Mouse (Mus musculus) common myeloid progenitor, adult 5-6 weeks (primary cell): ENCODE measurements around the gene Tmem108. TPM values are rescaled to one million over a fixed set of nuclear protein-coding genes. Genes with fewer than 3 reads are reported as not detected.

ENCODE experiments used
- ATAC-seq: replicated peaks from 2 replicates; pipeline ENCODE4 v1.8.0; 2016; ENCODE audit warnings: low read depth, mild to moderate bottlenecking, moderate TSS enrichment, inconsistent platforms; ENCODE audit not compliant: poor library complexity, severe bottlenecking
- total RNA-seq: library from RNA; stranded (forward); fragments of 200-1000, 187-1606 nt; gene quantifications from 2 replicates; pipeline ENCODE4 v1.2.3, GENCODE M21; 2017

Gene Tmem108
- total RNA-seq, 1 experiment from 2014 or later = not detected

DNA sequence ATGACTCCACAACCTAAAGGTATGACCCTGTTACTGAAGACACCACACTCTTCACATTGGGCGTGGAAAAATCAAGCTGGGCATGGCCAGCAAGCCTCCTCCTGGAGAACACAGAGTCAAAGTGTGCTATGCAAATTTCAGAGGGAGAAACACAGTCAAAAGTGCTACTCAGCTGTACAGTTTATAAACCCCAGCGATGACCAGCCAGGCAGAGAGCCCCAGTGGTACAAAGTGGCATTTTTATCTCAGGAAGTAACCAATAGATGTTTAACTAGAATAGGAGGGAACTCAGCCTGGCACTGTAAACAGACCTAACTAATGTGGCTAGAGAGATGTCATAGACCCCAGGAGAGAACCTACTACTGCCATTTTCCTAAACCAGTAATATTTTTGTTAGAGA is 115.0 kb downstream of the Tmem108 start:
- ATAC-seq = no peak

DNA sequence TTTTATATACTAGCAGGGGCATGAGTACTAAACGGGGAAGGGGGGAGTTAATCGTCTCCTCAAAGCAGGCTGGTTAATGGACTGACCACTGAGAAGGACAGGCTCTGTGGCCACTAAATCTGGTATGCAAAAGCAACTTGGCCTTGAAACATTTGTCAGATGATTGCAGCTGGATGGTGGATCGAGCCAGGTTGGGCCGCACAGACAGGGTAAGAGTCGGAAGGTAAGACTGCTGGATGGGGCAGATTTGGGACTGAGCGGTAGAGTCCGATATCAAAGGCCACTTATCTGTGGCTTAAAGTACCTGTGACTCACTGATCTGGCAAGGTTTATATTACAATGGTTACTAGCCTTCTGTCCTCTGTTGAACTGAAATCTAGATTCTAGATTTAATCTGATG is 115.9 kb downstream of the Tmem108 start:
- ATAC-seq = no peak

DNA sequence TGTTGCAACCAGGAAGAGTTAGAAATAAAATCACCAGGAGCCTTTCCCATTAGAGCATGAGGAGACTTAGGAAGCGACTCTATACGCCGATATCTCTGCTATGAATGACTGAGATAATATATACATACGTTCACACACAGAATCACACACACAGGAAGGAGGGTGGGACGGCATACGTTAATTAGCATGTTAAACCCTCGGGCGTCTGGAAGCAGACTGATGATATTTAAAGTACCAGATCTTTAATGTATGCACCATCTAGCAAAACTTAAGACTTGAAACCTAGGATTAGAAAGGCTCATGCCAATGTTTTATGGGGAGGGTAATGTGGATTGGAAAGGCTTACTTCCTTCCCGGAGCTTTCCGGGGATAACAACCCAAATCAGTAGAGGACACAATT is 119.3 kb downstream of the Tmem108 start:
- no peak for ATAC-seq

DNA sequence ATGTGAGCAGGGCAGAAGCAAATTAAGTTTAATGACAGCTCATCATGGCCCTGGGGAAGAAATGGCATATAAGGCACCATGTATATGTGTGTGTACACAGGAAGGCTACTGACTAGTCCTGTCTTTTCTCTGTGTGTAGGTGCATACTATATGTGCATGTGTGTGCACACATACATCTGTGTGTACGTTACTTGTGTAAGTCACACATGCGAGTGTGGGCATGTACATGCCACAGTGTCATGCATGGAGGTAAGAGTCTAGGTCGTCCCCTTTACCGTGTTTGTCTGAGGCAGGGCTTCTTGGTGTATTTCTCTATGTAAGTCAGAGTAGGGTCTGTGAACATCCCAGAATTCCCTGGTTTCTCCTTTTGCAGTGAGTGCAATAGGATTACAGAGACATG is 120.3 kb downstream of the Tmem108 start:
- ATAC-seq = no peak

DNA sequence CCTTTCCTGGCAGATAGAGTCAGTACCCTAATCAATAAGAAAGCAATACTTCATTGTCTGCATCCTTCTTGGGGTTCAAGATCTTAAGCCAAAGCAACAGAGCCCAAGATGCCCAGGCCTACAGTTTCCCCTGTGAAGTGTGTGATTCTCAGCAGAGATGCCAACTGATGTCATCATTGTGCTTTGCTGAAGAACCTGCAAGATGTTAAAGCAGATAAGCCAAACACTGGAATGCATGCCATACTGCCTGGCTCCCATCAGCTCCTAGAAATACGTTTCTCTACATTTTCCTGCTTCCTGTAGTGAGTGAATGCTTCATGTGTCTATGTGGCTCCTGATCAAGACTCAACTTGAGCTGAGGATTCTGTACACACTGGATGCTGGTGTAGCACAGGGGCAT is 122.2 kb downstream of the Tmem108 start:
- ATAC-seq = no peak

DNA sequence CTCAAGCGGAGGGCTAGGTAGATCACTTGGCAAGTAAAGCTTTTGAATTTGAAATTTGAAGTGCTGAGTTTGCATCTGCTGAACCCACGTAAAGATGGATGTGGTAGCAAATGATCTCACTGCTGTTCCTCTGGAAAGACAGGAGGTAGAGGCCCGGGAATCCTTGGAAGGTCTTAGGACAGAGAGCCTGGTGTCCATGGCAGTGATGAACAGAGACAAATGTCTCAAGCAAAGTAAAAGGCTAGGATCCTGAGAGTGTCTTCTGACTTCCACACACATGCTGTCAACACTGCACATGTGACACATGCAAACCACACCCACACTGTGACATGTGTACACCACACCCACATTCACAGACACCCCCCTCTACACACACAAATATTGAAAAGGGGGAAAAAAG is 124.2 kb downstream of the Tmem108 start:
- no peak for ATAC-seq

DNA sequence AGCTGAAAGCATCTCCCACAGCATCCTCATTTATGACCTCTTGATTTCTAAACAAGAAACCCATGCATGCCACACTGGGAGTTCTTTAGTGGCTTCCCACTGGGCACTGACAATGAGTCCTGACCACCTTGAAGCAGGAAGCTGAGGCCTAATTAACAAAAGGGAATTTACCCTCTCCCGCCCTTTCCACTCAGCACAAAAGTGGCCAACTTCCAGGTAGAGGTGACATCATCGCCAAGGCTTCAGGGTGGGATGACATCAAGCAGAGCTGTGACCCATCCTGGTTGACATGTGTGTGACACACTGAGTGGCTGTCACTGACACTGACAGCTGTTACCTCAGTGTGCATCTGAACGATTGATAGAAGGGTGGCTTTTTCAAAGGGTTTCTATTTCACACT is 124.8 kb downstream of the Tmem108 start:
- no peak for ATAC-seq

DNA sequence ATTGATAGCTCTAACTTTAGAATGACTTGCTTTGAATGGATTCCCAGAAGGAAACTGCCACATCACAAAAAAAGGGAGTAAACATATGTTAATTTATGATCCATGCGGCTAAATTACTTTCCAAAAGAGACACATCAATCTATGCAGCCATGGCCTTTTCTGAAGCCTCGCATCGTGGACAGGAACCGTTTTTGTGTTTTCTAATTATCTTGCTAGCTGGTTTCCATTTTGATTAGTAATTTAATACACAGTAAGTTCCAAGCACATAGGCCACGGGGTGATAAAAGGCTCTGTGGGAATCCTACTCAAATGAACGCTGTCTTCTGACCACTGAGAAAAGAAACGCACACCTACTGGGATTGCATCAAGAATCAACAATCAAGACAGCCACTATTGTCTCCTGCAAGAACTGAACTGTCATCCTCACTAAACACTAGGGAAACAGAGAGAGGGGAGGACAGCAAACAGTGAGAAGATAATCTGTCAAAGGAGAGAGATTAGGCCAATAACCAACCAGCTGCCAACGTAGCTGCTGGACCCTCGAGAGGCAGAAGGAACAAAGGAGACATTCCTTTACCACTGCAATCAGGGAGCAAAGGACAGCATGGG is 132.7 kb downstream of the Tmem108 start:
- no peak for ATAC-seq

DNA sequence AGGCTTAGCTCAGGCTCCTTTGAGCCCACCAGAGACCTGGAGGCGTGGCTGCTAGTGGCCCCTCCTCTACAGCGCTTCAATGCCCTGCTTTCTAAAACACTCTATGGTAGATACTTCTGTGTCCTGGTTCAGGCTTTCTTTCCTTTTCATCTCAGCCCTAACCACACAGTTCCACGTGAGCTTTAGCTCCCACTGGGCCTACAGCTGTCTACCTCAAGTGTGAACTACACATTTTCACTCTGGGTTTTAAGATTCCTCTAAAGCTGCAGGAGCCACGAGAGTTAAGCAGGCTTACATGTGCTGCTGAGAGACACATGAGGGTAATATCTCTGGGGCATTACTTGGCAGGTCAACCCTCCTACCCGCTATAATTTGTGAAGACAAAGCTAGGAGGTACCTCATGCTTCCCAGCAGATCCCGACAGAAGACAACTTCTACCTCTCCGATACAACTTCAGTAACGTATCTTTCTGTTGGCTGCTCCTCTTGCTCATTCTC is 134.2 kb downstream of the Tmem108 start:
- no peak for ATAC-seq

DNA sequence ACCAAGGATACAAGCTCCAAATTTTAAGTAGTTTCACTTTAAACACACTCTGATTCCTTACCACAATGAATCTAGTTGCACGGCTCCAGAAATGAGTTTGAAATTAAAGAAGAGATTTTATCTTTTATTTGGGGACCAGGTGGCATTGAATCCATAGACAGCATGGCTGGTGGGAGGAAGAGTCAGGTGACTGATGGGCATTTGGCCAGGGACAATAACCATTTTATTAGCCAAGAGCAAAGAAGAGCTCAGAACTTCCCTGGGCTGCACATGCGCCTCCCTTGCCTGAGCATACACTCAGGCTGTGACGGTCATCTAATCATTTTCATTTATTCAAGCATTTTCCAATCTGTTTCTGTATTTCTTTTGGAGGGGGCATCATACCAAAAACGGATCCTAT is 135.5 kb downstream of the Tmem108 start:
- ATAC-seq = no peak

DNA sequence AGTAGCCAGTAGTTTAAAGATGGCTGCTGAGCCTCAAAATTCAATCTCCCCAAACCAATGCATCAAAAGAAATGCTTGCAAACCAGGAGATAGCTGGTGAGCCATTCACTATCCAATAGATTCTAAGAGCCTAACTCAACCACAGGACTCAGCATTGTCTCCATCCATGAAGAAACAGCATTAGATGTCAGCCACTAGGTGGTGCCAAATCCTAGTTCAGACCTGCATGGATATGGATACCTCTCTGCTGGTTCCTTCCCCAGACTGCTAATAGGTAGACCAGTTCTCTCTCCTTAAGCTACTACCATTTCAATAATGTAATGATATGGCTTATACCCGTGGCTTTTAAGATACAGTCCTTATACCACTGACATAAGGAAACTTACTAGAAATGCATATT is 137.0 kb downstream of the Tmem108 start:
- peak; percentile 87 for ATAC-seq

DNA sequence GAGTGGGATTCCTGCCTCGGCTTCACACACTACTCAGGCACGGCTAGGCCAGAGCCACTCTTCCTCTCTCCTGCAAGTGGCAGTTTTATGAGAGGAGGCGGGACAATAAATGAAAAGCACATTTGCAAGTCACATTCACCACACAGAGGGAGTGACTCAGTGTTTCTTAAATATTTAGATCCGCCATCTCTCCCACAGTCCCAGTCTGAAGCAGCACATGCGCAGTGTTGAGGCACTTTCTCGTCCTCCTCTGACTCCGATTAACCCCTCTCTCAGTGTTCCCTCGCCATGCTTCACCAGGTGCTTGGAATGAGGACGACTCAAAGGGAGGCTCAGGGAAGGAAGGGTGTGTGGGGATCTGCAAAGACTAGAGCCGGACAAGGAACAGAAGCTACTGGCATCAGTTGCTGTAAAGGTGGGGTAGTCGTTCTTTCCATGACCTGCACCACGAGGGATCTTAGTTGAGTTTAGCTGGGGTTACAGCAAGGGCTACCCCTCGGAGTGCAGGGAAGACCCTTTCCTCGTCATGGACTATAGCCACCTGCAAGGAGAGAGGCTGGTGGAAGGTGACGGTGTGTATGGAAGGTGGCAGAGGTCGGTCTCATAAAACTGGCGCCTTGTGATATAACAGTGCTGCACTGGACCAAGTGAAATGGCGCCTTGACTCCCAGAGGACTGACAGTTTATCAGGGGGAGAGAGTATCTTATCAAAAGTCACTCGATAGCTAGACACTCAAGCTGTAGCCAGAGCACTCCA is 137.9 kb downstream of the Tmem108 start:
- no peak for ATAC-seq

DNA sequence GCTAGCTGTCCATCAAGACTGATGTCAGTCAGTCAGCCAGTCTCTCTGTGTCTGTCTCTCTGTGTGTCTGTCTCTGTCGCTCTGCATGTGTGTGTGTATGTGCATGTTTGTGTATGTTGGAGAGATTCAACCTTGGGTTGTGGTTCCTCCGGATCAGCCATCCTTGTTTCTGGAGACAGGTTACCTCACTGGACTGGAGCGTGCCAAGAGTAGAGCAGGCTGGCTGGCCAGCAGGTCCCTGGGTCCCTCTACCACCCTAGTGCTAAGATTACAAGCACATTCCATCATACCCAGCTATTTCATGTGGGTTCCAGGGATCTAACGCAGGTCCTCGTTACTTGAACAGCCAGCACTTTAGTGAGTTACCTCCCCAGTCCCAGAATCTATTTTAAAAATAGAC is 138.6 kb downstream of the Tmem108 start:
- ATAC-seq = no peak

DNA sequence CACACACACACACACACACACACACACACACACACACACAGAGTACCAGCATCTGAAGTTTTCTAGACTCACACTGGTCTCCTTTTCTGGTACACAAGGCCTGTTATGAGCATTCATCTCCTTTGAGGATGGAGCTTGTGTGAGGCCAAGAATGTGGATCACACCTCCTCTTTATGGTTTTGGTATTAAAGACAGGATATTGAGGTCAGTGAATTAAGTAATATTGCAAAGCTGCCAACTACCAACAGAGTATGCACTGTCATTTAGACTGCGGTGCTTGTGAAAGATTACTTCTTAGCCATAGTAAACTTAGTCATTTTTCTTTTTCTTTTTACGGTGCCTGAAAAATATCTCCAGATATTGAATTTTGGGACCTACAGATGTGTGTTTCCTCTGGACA is 139.8 kb downstream of the Tmem108 start:
- 0 out of 2 replicates have a peak, but pooled peaks have one; percentile 22 for ATAC-seq

DNA sequence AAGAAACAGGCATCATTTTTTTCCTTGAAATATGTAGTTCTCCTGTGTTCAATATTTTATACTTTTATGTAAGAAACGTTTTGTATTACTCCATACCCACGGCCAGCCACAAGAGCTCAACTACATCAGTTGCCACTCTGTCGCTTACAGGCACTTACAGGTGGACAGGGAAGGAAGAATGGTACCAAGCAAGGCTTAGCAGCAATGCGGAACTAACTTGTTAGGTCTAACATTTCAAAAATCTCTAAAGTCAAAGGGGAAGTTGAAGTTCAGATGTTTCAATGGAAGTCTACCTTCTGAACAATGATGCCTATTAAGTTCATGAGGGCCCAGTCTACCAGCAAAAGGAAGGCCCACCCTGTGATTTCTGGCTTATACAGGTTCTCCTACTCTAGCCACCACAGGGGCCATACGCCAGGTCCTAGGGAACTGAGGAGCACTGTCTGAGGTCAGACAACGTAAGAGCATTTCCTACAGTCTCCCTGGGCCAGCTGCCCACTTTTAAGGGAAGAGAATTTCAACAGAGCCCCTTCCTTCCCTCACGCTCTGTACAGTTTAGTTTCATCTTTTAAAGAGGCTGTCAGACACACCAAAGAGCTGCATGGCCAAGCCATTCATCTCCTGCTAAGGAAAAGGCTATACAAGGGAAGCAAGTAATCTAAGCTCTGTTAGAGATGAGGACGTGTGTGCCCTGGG is 141.0 kb downstream of the Tmem108 start:
- peak; percentile 53; the same call in 1 of the 2 replicates for ATAC-seq

DNA sequence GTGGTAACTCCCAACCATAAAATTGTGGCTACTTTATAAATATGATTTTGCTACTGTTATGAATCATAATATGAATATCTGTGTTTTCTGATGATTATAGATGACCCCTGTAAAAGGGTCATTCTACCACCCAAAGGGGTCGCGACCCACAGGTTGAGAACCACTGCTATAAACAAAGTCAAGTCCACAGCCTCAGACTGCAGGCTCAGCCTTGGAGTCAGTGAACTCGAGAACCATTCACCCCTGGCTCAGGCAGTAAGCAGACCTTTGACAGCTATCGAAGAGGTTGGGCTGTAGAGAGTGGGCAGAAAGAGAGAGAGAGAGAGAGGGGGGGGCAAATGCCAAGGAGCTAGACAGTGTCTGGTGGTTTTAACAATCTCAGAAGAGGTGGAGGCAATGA is 147.4 kb downstream of the Tmem108 start:
- ATAC-seq = no peak

DNA sequence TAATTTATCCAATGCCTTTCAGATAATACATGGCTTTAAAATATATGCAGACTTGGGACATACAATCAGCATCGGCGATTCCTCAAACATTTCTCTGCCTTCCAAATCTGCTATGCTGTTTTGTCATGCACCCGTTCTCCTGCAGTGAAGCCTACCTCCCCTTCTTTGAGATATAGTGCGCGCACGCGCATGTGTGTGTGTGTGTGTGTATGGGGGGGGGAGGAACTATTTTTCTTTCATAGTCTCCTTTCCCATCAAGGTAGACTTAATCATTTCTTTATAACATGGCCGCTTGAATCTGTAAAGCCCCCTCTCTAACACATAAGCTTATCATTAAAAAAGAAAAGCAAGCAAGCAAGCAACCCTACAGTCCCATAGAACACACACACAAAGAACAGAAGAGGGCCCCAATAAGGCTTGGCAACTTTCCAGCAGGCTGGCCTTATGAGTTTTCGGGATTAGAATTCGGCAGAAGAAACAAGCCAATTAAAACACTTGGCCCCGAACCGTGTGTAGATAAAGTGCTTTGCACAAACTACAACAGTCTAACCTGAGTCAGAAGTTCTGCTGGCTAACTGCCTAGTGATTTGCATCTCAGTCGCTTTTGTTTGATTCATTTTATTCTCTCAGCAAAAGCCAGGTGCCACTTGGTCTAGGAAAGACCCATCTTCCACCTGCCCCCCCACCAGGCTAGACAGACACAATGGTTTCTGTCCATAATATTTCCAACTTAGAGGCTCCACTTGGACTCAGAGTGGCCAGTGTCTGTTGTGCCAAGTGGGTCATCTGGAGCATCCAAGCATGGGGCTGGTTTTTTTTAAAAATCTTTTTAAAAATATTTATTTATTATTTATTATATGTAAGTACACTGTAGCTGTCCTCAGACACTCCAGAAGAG is 153.2 kb downstream of the Tmem108 start:
- ATAC-seq = no peak

DNA sequence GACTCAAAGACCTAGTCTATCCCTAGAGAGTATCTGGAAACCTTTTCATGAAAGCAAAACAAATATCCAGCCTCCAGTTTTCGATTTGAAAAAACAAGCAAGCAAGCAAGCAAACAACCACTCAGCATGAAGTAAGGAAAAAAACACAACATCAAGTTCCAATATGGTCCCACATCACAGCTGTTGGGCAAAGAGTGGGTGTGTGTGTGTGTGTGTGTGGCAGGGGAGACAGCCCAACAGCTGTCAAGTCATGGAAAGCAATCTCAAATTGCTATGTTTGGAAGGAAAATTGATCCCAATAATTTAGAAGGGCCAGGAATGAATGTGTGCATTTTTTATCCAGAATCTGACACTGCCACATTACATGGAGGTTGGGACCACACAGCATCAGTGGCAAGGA is 155.6 kb downstream of the Tmem108 start:
- ATAC-seq = no peak

DNA sequence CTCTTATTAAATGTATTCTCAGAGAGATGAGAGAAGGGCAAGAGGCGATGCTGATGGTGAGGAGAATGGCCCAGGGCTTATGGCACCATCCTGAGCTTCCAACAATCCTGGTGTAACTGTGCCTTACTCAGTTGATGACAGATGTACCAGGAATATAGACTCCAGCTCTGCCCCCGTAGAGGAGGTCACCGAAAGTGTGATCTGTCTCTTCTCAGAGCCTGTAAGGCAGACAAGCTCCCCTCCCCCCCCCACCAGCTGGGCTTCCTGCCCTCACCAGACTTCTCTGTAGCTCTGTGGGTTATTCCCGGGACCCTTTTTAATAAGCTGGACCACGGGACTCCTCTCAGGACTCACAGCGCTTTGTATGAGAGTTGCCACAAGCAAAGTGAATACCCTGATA is 157.8 kb downstream of the Tmem108 start:
- ATAC-seq = no peak

DNA sequence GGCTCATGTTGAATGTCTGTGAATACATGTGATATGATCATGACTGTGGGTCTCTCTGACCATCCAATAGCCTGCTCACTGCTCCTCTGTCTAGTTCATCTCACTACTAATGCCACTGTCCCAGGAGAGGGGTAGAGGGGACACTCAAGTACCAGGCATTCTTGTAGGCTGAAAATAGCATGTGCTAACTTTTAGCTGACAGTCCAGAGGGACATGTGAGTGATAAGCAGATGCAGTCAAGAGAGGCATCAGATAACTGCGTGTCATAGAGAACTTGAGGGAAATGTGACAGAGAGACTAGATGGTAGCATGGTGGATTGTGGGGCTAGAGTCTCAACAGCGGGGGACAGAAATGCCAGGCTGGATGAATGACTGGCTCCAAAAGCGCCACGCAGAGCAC is 159.8 kb downstream of the Tmem108 start:
- ATAC-seq = no peak
